Mouse (Mus musculus): Measurements from ENCODE around the gene Tjap1. TPM values are rescaled to one million over a fixed set of nuclear protein-coding genes. Genes with fewer than 3 reads are reported as not detected.

Gene Tjap1
- polyA plus RNA-seq, 1 experiment from 2014 or later: 10.9 TPM

GRCm38 (mm10) chr17:46239516-46240114, 43.2 kb downstream of the Tjap1 start:
- 78% methylated on average over 15 of the region's 15 CpGs for WGBS (ENCODE audit: insufficient replicate concordance)
- no peaks in the 10 kb centered on the region for H3K27me3 ChIP-seq (ENCODE audit: control insufficient read depth, insufficient read depth, low read depth, low read length)
- no peak overlapping the region for H3K27ac ChIP-seq (ENCODE audit: low read length)
- H3K9me3 ChIP-seq (replicated peaks; ENCODE audit: control insufficient read depth, low read length): no peaks in the 10 kb centered on the region
- no peak overlapping the region for H3K4me3 ChIP-seq (ENCODE audit: low read depth, low read length)
- H3K36me3 ChIP-seq (ENCODE audit: control insufficient read depth, insufficient read depth): peaks cover 47% of the 10 kb centered on the region
- no peak for ATAC-seq (ENCODE audit: low read depth)
- H3K4me1 ChIP-seq (ENCODE audit: control insufficient read depth, low read depth, low read length): peaks cover 10% of the 10 kb centered on the region
- no peak overlapping the region for H3K9ac ChIP-seq (ENCODE audit: low read depth, low read length)
- H3K4me2 ChIP-seq (ENCODE audit: low read depth, low read length): no peak overlapping the region

DNA sequence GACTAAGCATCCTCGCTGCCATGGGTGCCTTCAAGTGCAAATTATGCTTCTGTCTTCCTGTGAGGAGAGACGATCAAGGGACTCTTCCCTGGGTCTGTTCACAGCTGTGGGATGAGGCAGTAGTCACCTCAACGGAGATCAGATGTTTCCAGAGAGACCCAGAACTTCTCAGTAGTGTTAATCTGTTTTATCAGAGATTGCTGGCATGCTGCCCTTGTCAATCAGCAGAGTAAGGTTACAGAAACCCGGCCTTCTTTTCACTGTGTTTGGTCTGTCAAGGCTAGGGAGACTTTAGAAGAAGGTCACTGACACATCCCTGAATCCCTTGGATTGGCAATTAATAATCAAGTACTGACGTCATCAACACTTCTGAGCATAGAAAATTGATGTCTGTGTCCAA, 45.3 kb downstream of the Tjap1 start:
- Histone ChIP-seq H3K27me3 (ENCODE audit: control insufficient read depth, insufficient read depth, low read depth, low read length) (no peaks in the 10 kb centered on the region), H3K4me3 (ENCODE audit: low read depth, low read length) (no peak overlapping the region), H3K9ac (ENCODE audit: low read depth, low read length) (no peak overlapping the region), H3K27ac (ENCODE audit: low read length) (no peak overlapping the region), H3K4me2 (ENCODE audit: low read depth, low read length) (no peak overlapping the region), H3K9me3 (replicated peaks; ENCODE audit: control insufficient read depth, low read length) (no peaks in the 10 kb centered on the region), H3K4me1 (ENCODE audit: control insufficient read depth, low read depth, low read length) (peaks cover 10% of the 10 kb centered on the region), H3K36me3 (ENCODE audit: control insufficient read depth, insufficient read depth) (peaks cover 32% of the 10 kb centered on the region)
- WGBS (ENCODE audit: insufficient replicate concordance): 60% methylated on average over 5 of the region's 5 CpGs
- ATAC-seq (ENCODE audit: low read depth): no peak

DNA sequence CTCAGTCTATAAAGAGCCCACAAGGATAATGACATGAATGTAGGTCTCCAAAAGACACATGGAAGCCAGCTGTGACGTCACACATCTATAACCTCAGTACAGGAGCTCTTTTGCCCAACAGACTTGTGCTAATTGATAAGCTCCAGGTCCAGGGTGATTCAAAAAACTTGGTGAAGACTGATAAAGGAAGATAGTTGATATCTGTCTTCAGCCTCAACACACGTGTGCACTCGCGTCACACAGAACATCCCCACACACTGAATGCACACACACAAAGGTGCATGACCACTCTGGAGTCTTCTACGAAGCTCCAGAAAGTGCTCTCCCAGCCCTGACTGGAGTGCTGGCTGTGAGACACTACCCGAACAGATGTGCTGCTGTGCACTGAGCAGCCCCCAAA, 45.7 kb downstream of the Tjap1 start:
- Histone ChIP-seq H3K4me3 (ENCODE audit: low read depth, low read length) (no peak overlapping the region), H3K9ac (ENCODE audit: low read depth, low read length) (no peak overlapping the region), H3K4me1 (ENCODE audit: control insufficient read depth, low read depth, low read length) (peaks cover 10% of the 10 kb centered on the region), H3K27me3 (ENCODE audit: control insufficient read depth, insufficient read depth, low read depth, low read length) (no peaks in the 10 kb centered on the region), H3K4me2 (ENCODE audit: low read depth, low read length) (no peak overlapping the region), H3K36me3 (ENCODE audit: control insufficient read depth, insufficient read depth) (peaks cover 28% of the 10 kb centered on the region), H3K9me3 (replicated peaks; ENCODE audit: control insufficient read depth, low read length) (no peaks in the 10 kb centered on the region), H3K27ac (ENCODE audit: low read length) (no peak overlapping the region)
- peak; percentile 81 for ATAC-seq (ENCODE audit: low read depth)
- 41% methylated on average over 6 of the region's 6 CpGs for WGBS (ENCODE audit: insufficient replicate concordance)

GRCm38 (mm10) chr17:46236067-46236466, 46.8 kb downstream of the Tjap1 start:
- H3K27me3 ChIP-seq (ENCODE audit: control insufficient read depth, insufficient read depth, low read depth, low read length): no peaks in the 10 kb centered on the region
- 41% methylated on average over 1 of the region's 1 CpGs for WGBS (ENCODE audit: insufficient replicate concordance)
- peaks cover 22% of the 10 kb centered on the region for H3K36me3 ChIP-seq (ENCODE audit: control insufficient read depth, insufficient read depth)
- ATAC-seq (ENCODE audit: low read depth): no peak
- no peak overlapping the region for H3K27ac ChIP-seq (ENCODE audit: low read length)
- no peak overlapping the region for H3K4me3 ChIP-seq (ENCODE audit: low read depth, low read length)
- H3K9ac ChIP-seq (ENCODE audit: low read depth, low read length): no peak overlapping the region
- H3K9me3 ChIP-seq (replicated peaks; ENCODE audit: control insufficient read depth, low read length): no peaks in the 10 kb centered on the region
- no peak overlapping the region for H3K4me2 ChIP-seq (ENCODE audit: low read depth, low read length)
- H3K4me1 ChIP-seq (ENCODE audit: control insufficient read depth, low read depth, low read length): peaks cover 10% of the 10 kb centered on the region

DNA sequence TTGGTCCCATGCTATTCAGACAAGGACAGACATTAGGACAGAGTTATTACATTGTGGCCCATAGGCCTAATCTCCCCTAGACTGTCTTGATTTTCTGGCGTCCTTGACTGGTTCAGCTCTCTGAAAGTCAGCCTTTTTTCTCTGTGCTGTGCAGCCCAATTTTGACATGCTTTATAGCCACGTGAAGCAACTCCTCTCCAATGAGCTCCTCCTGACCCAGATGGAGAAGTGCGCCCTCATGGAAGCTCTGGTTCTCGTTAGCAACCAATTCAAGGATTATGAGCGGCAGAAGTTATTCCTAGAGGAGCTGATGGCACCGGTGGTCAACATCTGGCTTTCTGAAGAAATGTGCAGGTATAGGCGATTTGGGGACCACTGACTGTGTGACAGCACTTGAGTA, 55.2 kb downstream of the Tjap1 start:
- H3K9me3 ChIP-seq (replicated peaks; ENCODE audit: control insufficient read depth, low read length): no peaks in the 10 kb centered on the region
- H3K27ac ChIP-seq (ENCODE audit: low read length): no peak overlapping the region
- no peak overlapping the region for H3K4me3 ChIP-seq (ENCODE audit: low read depth, low read length)
- ATAC-seq (ENCODE audit: low read depth): no peak
- peaks cover 44% of the 10 kb centered on the region for H3K36me3 ChIP-seq (ENCODE audit: control insufficient read depth, insufficient read depth)
- H3K9ac ChIP-seq (ENCODE audit: low read depth, low read length): no peak overlapping the region
- H3K4me2 ChIP-seq (ENCODE audit: low read depth, low read length): no peak overlapping the region
- no peaks in the 10 kb centered on the region for H3K4me1 ChIP-seq (ENCODE audit: control insufficient read depth, low read depth, low read length)
- 82% methylated on average over 7 of the region's 7 CpGs for WGBS (ENCODE audit: insufficient replicate concordance)
- H3K27me3 ChIP-seq (ENCODE audit: control insufficient read depth, insufficient read depth, low read depth, low read length): no peaks in the 10 kb centered on the region

DNA sequence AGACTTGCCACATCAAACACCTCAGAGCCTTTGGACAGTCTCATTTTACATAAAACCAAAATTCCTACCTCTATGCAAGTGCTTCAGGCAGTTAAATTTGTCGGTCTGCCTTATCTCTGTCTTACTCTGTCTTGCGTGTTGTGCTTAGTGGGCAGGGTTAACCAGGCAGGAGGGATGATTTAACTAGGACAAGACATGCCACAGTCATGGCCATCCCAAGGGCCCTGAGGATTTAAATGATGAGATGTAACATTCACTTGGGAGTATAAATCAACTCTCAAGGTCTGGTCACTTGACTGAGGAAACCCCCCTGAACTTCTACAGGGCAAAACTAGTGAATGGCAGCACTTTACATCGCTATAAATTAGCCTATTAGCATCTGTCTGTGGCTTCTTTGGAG, 61.2 kb downstream of the Tjap1 start:
- H3K9me3 ChIP-seq (replicated peaks; ENCODE audit: control insufficient read depth, low read length): no peaks in the 10 kb centered on the region
- ATAC-seq (ENCODE audit: low read depth): no peak
- 77% methylated on average over 3 of the region's 3 CpGs for WGBS (ENCODE audit: insufficient replicate concordance)
- H3K36me3 ChIP-seq (ENCODE audit: control insufficient read depth, insufficient read depth): peaks cover 53% of the 10 kb centered on the region
- no peak overlapping the region for H3K4me3 ChIP-seq (ENCODE audit: low read depth, low read length)
- H3K9ac ChIP-seq (ENCODE audit: low read depth, low read length): no peak overlapping the region
- no peaks in the 10 kb centered on the region for H3K27me3 ChIP-seq (ENCODE audit: control insufficient read depth, insufficient read depth, low read depth, low read length)
- no peak overlapping the region for H3K4me2 ChIP-seq (ENCODE audit: low read depth, low read length)
- H3K4me1 ChIP-seq (ENCODE audit: control insufficient read depth, low read depth, low read length): no peaks in the 10 kb centered on the region
- no peak overlapping the region for H3K27ac ChIP-seq (ENCODE audit: low read length)

- no peak overlapping the region for H3K27ac ChIP-seq (ENCODE audit: low read length)
- H3K4me2 ChIP-seq (ENCODE audit: low read depth, low read length): no peak overlapping the region
- no peak overlapping the region for H3K9ac ChIP-seq (ENCODE audit: low read depth, low read length)
- 69% methylated on average over 3 of the region's 3 CpGs for WGBS (ENCODE audit: insufficient replicate concordance)
- no peak overlapping the region for H3K4me3 ChIP-seq (ENCODE audit: low read depth, low read length)
- peaks cover 47% of the 10 kb centered on the region for H3K36me3 ChIP-seq (ENCODE audit: control insufficient read depth, insufficient read depth)
- no peak for ATAC-seq (ENCODE audit: low read depth)
- H3K4me1 ChIP-seq (ENCODE audit: control insufficient read depth, low read depth, low read length): no peaks in the 10 kb centered on the region
- no peaks in the 10 kb centered on the region for H3K27me3 ChIP-seq (ENCODE audit: control insufficient read depth, insufficient read depth, low read depth, low read length)
- H3K9me3 ChIP-seq (replicated peaks; ENCODE audit: control insufficient read depth, low read length): no peaks in the 10 kb centered on the region
These were observed 72.3 kb downstream of the Tjap1 start for GRCm38 (mm10) chr17:46210550-46210949.

MicroRNAs encoded within 50 kb of the gene (microRNA counts, 519-probe panel; counts per million panel counts)
- microRNA mmu-miR-693-3p: 60.7 counts per million
- 60.7 counts per million for microRNA mmu-miR-693-5p

Small RNA genes lying within 50 kb of the gene (microRNA-seq; reads per million reads assigned to microRNA genes)
- 0.74 reads per million for gene Mir693

Other genes with a start within 250 kb of the Tjap1 start
- gene Mrps18a, start 172.0 kb downstream of the Tjap1 start, polyA plus RNA-seq (2015; fragmentation: Nextera tagmentation; extraction: Ambion mirVana): 59.7 and 62.6 TPM in 2 replicates
- 1.1 TPM in 2 replicates for gene Rsph9, start 138.8 kb downstream of the Tjap1 start, polyA plus RNA-seq (2015; fragmentation: Nextera tagmentation; extraction: Ambion mirVana)
- gene Mad2l1bp, start 129.5 kb downstream of the Tjap1 start, polyA plus RNA-seq (2015; fragmentation: Nextera tagmentation; extraction: Ambion mirVana): 43.3 and 46.3 TPM in 2 replicates
- 38.6 and 41.4 TPM in 2 replicates for gene Gtpbp2, start 122.0 kb downstream of the Tjap1 start, polyA plus RNA-seq (2015; fragmentation: Nextera tagmentation; extraction: Ambion mirVana)
- gene Polh, start 80.4 kb downstream of the Tjap1 start, polyA plus RNA-seq (2015; fragmentation: Nextera tagmentation; extraction: Ambion mirVana): 14.4 and 15.2 TPM in 2 replicates
- gene Xpo5, start 80.2 kb downstream of the Tjap1 start, polyA plus RNA-seq (2015; fragmentation: Nextera tagmentation; extraction: Ambion mirVana): 13.5 and 13.7 TPM in 2 replicates
- 26.2 and 28.7 TPM in 2 replicates for gene Polr1c, start 35.0 kb downstream of the Tjap1 start, polyA plus RNA-seq (2015; fragmentation: Nextera tagmentation; extraction: Ambion mirVana)
- 50.5 and 52.5 TPM in 2 replicates for gene Yipf3, start 34.9 kb downstream of the Tjap1 start, polyA plus RNA-seq (2015; fragmentation: Nextera tagmentation; extraction: Ambion mirVana)
- 0.08 TPM in 1 of 2 replicates, not detected in the other for gene Lrrc73, start 29.5 kb downstream of the Tjap1 start, polyA plus RNA-seq (2015; fragmentation: Nextera tagmentation; extraction: Ambion mirVana)
- gene Dlk2, start 14.4 kb upstream of the Tjap1 start, polyA plus RNA-seq (2015; fragmentation: Nextera tagmentation; extraction: Ambion mirVana): 0.06 and 0.07 TPM in 2 replicates
- gene Abcc10, start 45.3 kb upstream of the Tjap1 start, polyA plus RNA-seq (2015; fragmentation: Nextera tagmentation; extraction: Ambion mirVana): 1.7 and 2.0 TPM in 2 replicates
- gene Zfp318, start 100.7 kb upstream of the Tjap1 start, polyA plus RNA-seq (2015; fragmentation: Nextera tagmentation; extraction: Ambion mirVana): 0.78 and 1.3 TPM in 2 replicates
- gene Crip3, start 145.9 kb upstream of the Tjap1 start, polyA plus RNA-seq (2015; fragmentation: Nextera tagmentation; extraction: Ambion mirVana): not detected in 2 replicates
- gene Slc22a7, start 155.4 kb upstream of the Tjap1 start, polyA plus RNA-seq (2015; fragmentation: Nextera tagmentation; extraction: Ambion mirVana): 0.06 TPM in 1 of 2 replicates, not detected in the other
- not detected in 2 replicates for gene Ttbk1, start 204.6 kb upstream of the Tjap1 start, polyA plus RNA-seq (2015; fragmentation: Nextera tagmentation; extraction: Ambion mirVana)
- gene Dnph1, start 213.7 kb upstream of the Tjap1 start, polyA plus RNA-seq (2015; fragmentation: Nextera tagmentation; extraction: Ambion mirVana): 12.7 and 15.6 TPM in 2 replicates